Mouse (Mus musculus) WW6 (cell line): ENCODE data around the gene Akr1d1.

Experiments
- DNase-seq: peaks from one replicate; pipeline ENCODE4 v3.0.0-alpha.2; 2013; ENCODE audit warnings: low read depth, low spot score

Gene Akr1d1

GRCm38 (mm10) chr6:37617431-37618011 is 87.5 kb downstream of the Akr1d1 start:
- DNase-seq: no peak
